Mouse (Mus musculus): ENCODE data around the gene Spg20.

The Spg20 gene

GRCm38 (mm10) chr3:55151656-55152433 lies 39.9 kb downstream of the Spg20 start:
- no peak for DNase-seq (ENCODE audit: low read depth)

- no peak for DNase-seq (ENCODE audit: low read depth)
Measured at GRCm38 (mm10) chr3:55152673-55153334, 40.9 kb downstream of the Spg20 start.

GRCm38 (mm10) chr3:55154163-55154562 lies 42.3 kb downstream of the Spg20 start:
- DNase-seq (ENCODE audit: low read depth), result no peak

- DNase-seq (ENCODE audit: low read depth), result no peak
Measured at GRCm38 (mm10) chr3:55157413-55157812, 45.5 kb downstream of the Spg20 start.

- no peak for DNase-seq (ENCODE audit: low read depth)
Measured at GRCm38 (mm10) chr3:55161144-55161543, 49.2 kb downstream of the Spg20 start.

- no peak for DNase-seq (ENCODE audit: low read depth)
Measured at GRCm38 (mm10) chr3:55163510-55163909, 51.6 kb downstream of the Spg20 start.

- DNase-seq (ENCODE audit: low read depth), result no peak
Measured at GRCm38 (mm10) chr3:55172478-55172877, 60.6 kb downstream of the Spg20 start.

- no peak for DNase-seq (ENCODE audit: low read depth)
Measured at GRCm38 (mm10) chr3:55177271-55177670, 65.4 kb downstream of the Spg20 start.

GRCm38 (mm10) chr3:55181766-55182165 lies 69.9 kb downstream of the Spg20 start, which contains the start of gene Sohlh2:
Sohlh2 (plus strand) TSS chr3:55182028.
- DNase-seq (ENCODE audit: low read depth), result no peak

All from c-Kit-positive CD71-negative TER-119-negative erythroid progenitor cells, embryonic 14.5 days (primary cell).